Mouse (Mus musculus) small intestine, adult 2 months (tissue): ENCODE data around the gene Aasdh.

Experiments used
- CTCF ChIP-seq: fragments of 200-500 bp; IDR thresholded peaks from 2 replicates; pipeline ENCODE4 v1.5.1; 2012; ENCODE audit warnings: low read depth, mild to moderate bottlenecking, control low read depth, inconsistent platforms, low read length, moderate library complexity, mixed read lengths; ENCODE audit not compliant: insufficient replicate concordance, insufficient read length; ENCODE audit errors: extremely low read depth
- POLR2A ChIP-seq: fragments of 200-500 bp; IDR thresholded peaks from 2 replicates; pipeline ENCODE4 v1.6.1; 2012; ENCODE audit warnings: low read depth, mild to moderate bottlenecking, control low read depth, inconsistent platforms, low read length, moderate library complexity

GRCm38 (mm10) chr5:76828527-76829240 is 76.6 kb downstream of the Aasdh start:
- TF ChIP-seq CTCF = no peak
- TF ChIP-seq POLR2A = no peak
